Mouse (Mus musculus): ENCODE data around the gene Cnot11. TPM values are rescaled to one million over a fixed set of nuclear protein-coding genes. Genes with fewer than 3 reads are reported as not detected.

Gene Cnot11
- polyA plus RNA-seq (2015; fragmentation: Nextera tagmentation; extraction: Ambion mirVana), result 13.3 and 15.2 TPM in 2 replicates

GRCm38 (mm10) chr1:39534831-39535230 is at the start of gene Cnot11:
Cnot11 (plus strand) TSS chr1:39534992.
- Histone ChIP-seq H3K9me3 (replicated peaks) (no peaks in the 10 kb centered on the region), H3K4me2 (peak within 1 kb of the TSS; percentile 91), H3K4me1 (replicated peaks) (peaks cover 18% of the 10 kb centered on the region), H3K27ac (peak within 1 kb of the TSS; percentile 91), H3K9ac (peak within 1 kb of the TSS; percentile 98), H3K27me3 (no peaks in the 10 kb centered on the region), H3K4me3 (peak within 1 kb of the TSS; percentile 100), H3K36me3 (peaks cover 17% of the 10 kb centered on the region)
- no peak for ATAC-seq (replicated peaks; ENCODE audit: insufficient number of reproducible peaks, insufficient read depth, low FRiP score, low read depth)
- 34% methylated on average over 13 of the region's 13 CpGs for WGBS

DNA sequence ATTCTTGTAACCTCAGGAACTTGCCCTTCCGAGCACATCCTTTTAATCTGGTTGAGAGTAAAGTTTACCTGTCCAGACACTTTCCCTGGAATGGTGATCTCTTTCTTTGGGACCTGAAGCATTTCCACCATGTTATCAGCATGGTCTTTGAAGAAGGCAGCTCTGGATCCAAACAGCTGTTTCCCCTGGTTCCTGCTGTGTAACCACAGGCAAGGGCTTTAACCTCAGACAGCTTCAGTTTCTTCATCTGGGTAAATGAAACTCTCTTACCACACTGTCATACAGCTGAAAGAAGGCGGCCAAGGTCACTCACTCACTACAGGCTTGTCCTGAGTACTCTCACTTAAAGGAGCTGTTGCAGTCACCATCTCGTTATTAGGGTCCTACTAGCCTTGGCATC is 47.4 kb upstream of the Cnot11 start:
- no peak for ATAC-seq (replicated peaks; ENCODE audit: insufficient number of reproducible peaks, insufficient read depth, low FRiP score, low read depth)
- Histone ChIP-seq H3K4me2 (no peak overlapping the region), H3K9ac (no peak overlapping the region), H3K4me3 (no peak overlapping the region), H3K27ac (no peak overlapping the region), H3K36me3 (no peaks in the 10 kb centered on the region), H3K9me3 (replicated peaks) (no peaks in the 10 kb centered on the region), H3K4me1 (replicated peaks) (no peaks in the 10 kb centered on the region), H3K27me3 (no peaks in the 10 kb centered on the region)
- WGBS, result 69% methylated on average over 3 of the region's 3 CpGs

- no peak overlapping the region for H3K27ac ChIP-seq
- 75% methylated on average over 5 of the region's 5 CpGs for WGBS
- H3K36me3 ChIP-seq, result no peaks in the 10 kb centered on the region
- no peak for ATAC-seq (replicated peaks; ENCODE audit: insufficient number of reproducible peaks, insufficient read depth, low FRiP score, low read depth)
- no peak overlapping the region for H3K4me3 ChIP-seq
- no peaks in the 10 kb centered on the region for H3K9me3 ChIP-seq (replicated peaks)
- no peaks in the 10 kb centered on the region for H3K27me3 ChIP-seq
- H3K4me2 ChIP-seq, result no peak overlapping the region
- no peaks in the 10 kb centered on the region for H3K4me1 ChIP-seq (replicated peaks)
- H3K9ac ChIP-seq, result no peak overlapping the region
Observed at GRCm38 (mm10) chr1:39493165-39493564, 41.6 kb upstream of the Cnot11 start.

- no peak overlapping the region for H3K4me2 ChIP-seq
- H3K9ac ChIP-seq, result no peak overlapping the region
- no peaks in the 10 kb centered on the region for H3K27me3 ChIP-seq
- H3K27ac ChIP-seq, result no peak overlapping the region
- H3K4me3 ChIP-seq, result no peak overlapping the region
- no peaks in the 10 kb centered on the region for H3K4me1 ChIP-seq (replicated peaks)
- 63% methylated on average over 3 of the region's 3 CpGs for WGBS
- H3K36me3 ChIP-seq, result no peaks in the 10 kb centered on the region
- ATAC-seq (replicated peaks; ENCODE audit: insufficient number of reproducible peaks, insufficient read depth, low FRiP score, low read depth), result no peak
- H3K9me3 ChIP-seq (replicated peaks), result no peaks in the 10 kb centered on the region
Observed at GRCm38 (mm10) chr1:39493664-39494063, 41.1 kb upstream of the Cnot11 start.

- Histone ChIP-seq H3K36me3 (no peaks in the 10 kb centered on the region), H3K27ac (no peak overlapping the region), H3K4me2 (no peak overlapping the region), H3K9me3 (replicated peaks) (no peaks in the 10 kb centered on the region), H3K27me3 (no peaks in the 10 kb centered on the region), H3K9ac (no peak overlapping the region), H3K4me3 (no peak overlapping the region), H3K4me1 (replicated peaks) (no peaks in the 10 kb centered on the region)
- WGBS, result 88% methylated on average over 4 of the region's 4 CpGs
- ATAC-seq (replicated peaks; ENCODE audit: insufficient number of reproducible peaks, insufficient read depth, low FRiP score, low read depth), result no peak
Observed at GRCm38 (mm10) chr1:39496995-39497394, 37.8 kb upstream of the Cnot11 start.

DNA sequence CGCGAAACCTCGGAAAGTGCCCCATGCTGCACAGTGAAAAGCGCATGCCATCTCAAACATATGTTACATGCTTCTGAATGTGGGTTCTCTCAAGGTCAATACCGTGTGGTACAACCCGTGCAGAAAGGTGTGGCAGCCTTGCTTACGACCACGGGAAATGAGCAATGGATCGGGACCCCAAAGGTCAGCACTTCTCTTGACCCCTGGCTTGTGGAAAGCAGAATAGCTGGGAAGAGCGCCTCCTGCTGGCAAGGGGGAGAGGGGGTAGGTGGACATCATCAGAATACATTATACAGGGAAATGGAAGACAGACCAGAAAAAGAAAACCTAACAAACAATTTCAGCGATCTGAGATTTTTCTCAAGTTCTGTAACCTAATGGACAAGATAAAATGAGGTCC is 37.0 kb upstream of the Cnot11 start:
- Histone ChIP-seq H3K4me3 (no peak overlapping the region), H3K9ac (no peak overlapping the region), H3K4me1 (replicated peaks) (no peaks in the 10 kb centered on the region), H3K27me3 (no peaks in the 10 kb centered on the region), H3K9me3 (replicated peaks) (no peaks in the 10 kb centered on the region), H3K27ac (no peak overlapping the region), H3K36me3 (no peaks in the 10 kb centered on the region), H3K4me2 (no peak overlapping the region)
- no peak for ATAC-seq (replicated peaks; ENCODE audit: insufficient number of reproducible peaks, insufficient read depth, low FRiP score, low read depth)
- WGBS, result 83% methylated on average over 11 of the region's 11 CpGs

DNA sequence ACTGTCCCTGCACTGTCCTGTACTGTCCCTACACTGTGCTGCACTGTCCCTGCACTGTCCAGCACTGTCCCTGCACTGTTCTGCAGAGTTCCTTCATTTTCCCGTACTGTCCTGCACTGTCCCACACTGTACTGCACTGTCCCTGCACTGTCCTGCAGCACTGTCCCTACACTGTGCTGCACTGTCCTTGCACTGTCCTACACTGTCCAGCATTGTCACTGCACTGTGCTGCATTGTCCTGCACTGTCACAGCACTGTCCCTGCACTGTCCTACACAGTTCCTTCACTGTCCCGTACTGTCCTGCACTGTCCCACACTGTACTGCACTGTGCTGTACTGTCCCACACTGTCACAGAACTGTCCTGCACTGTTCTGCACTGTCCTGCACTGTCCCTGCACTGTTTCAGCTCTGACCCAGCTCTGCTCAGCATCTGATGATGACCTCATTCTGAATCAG is 35.3 kb upstream of the Cnot11 start:
- Histone ChIP-seq H3K36me3 (no peaks in the 10 kb centered on the region), H3K4me1 (replicated peaks) (no peaks in the 10 kb centered on the region), H3K27ac (no peak overlapping the region), H3K27me3 (no peaks in the 10 kb centered on the region), H3K9me3 (replicated peaks) (no peaks in the 10 kb centered on the region), H3K4me3 (no peak overlapping the region), H3K9ac (no peak overlapping the region), H3K4me2 (no peak overlapping the region)
- WGBS, result 64% methylated on average over 2 of the region's 2 CpGs
- ATAC-seq (replicated peaks; ENCODE audit: insufficient number of reproducible peaks, insufficient read depth, low FRiP score, low read depth), result no peak; the same call in 1 of the 2 replicates

GRCm38 (mm10) chr1:39502817-39503633 is 31.8 kb upstream of the Cnot11 start:
- Histone ChIP-seq H3K9me3 (replicated peaks) (no peaks in the 10 kb centered on the region), H3K9ac (no peak overlapping the region), H3K4me1 (replicated peaks) (no peaks in the 10 kb centered on the region), H3K27me3 (no peaks in the 10 kb centered on the region), H3K36me3 (no peaks in the 10 kb centered on the region), H3K27ac (no peak overlapping the region), H3K4me2 (no peak overlapping the region), H3K4me3 (no peak overlapping the region)
- 77% methylated on average over 17 of the region's 17 CpGs for WGBS
- ATAC-seq (replicated peaks; ENCODE audit: insufficient number of reproducible peaks, insufficient read depth, low FRiP score, low read depth), result no peak

DNA sequence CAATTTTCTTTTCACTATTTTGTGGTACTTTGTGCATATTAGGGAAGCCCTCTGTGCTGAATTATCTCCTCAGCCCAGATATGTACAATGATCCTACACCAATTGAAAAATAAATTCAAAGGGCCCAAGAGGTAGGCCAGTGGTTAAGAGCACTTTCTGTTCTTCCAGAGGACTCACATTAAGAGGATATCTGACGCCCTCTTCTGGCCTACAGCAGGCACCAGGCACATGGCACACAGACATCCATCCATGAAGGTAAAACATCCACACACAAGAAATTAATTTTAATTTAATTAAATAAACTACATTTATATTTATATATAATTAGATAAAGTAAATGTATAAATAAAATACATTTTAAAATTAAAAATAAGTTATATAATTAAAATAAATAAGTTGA is 30.5 kb upstream of the Cnot11 start:
- Histone ChIP-seq H3K27me3 (no peaks in the 10 kb centered on the region), H3K4me2 (no peak overlapping the region), H3K4me3 (no peak overlapping the region), H3K9ac (no peak overlapping the region), H3K4me1 (replicated peaks) (no peaks in the 10 kb centered on the region), H3K27ac (no peak overlapping the region), H3K36me3 (no peaks in the 10 kb centered on the region), H3K9me3 (replicated peaks) (no peaks in the 10 kb centered on the region)
- no peak for ATAC-seq (replicated peaks; ENCODE audit: insufficient number of reproducible peaks, insufficient read depth, low FRiP score, low read depth)
- WGBS, result 4% methylated on average over 1 of the region's 1 CpGs

GRCm38 (mm10) chr1:39505600-39505999 is 29.2 kb upstream of the Cnot11 start:
- no peak overlapping the region for H3K4me3 ChIP-seq
- ATAC-seq (replicated peaks; ENCODE audit: insufficient number of reproducible peaks, insufficient read depth, low FRiP score, low read depth), result no peak
- no peak overlapping the region for H3K27ac ChIP-seq
- 59% methylated on average over 9 of the region's 9 CpGs for WGBS
- no peak overlapping the region for H3K9ac ChIP-seq
- H3K36me3 ChIP-seq, result no peaks in the 10 kb centered on the region
- no peaks in the 10 kb centered on the region for H3K9me3 ChIP-seq (replicated peaks)
- H3K4me2 ChIP-seq, result no peak overlapping the region
- H3K4me1 ChIP-seq (replicated peaks), result no peaks in the 10 kb centered on the region
- no peaks in the 10 kb centered on the region for H3K27me3 ChIP-seq

GRCm38 (mm10) chr1:39511775-39512174 is 23.0 kb upstream of the Cnot11 start:
- no peak overlapping the region for H3K9ac ChIP-seq
- H3K27me3 ChIP-seq, result no peaks in the 10 kb centered on the region
- no peak overlapping the region for H3K4me2 ChIP-seq
- H3K4me1 ChIP-seq (replicated peaks), result no peaks in the 10 kb centered on the region; the same call in 1 of the 2 replicates
- ATAC-seq (replicated peaks; ENCODE audit: insufficient number of reproducible peaks, insufficient read depth, low FRiP score, low read depth), result no peak
- no peak overlapping the region for H3K27ac ChIP-seq
- no peaks in the 10 kb centered on the region for H3K36me3 ChIP-seq
- no peaks in the 10 kb centered on the region for H3K9me3 ChIP-seq (replicated peaks)
- no peak overlapping the region for H3K4me3 ChIP-seq
- WGBS, result 77% methylated on average over 8 of the region's 8 CpGs

DNA sequence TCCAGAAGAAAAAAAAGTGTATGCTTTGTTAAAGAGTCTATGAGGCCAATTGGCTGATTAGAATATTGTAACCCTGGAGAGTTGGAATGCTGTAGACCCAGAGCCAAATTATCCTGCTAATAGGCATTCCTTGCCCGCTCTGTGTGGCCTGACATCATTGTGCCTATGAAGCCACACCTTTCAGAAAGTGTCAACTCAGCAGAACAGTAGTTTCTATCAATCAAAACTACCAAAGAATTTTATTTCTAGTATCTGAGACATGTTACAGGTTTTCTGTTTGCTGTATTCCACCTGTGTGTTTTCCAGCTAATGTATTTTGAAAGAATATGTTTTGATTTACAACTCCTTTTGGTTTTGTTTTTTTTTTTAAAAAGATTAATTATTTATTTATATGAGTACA is 22.6 kb upstream of the Cnot11 start:
- H3K36me3 ChIP-seq, result no peaks in the 10 kb centered on the region
- no peak overlapping the region for H3K27ac ChIP-seq
- no peak for ATAC-seq (replicated peaks; ENCODE audit: insufficient number of reproducible peaks, insufficient read depth, low FRiP score, low read depth)
- no peaks in the 10 kb centered on the region; the same call in 1 of the 2 replicates for H3K4me1 ChIP-seq (replicated peaks)
- no peak overlapping the region for H3K9ac ChIP-seq
- H3K4me3 ChIP-seq, result no peak overlapping the region
- H3K4me2 ChIP-seq, result no peak overlapping the region
- no peaks in the 10 kb centered on the region for H3K27me3 ChIP-seq
- 79% methylated on average over 1 of the region's 1 CpGs for WGBS
- no peaks in the 10 kb centered on the region for H3K9me3 ChIP-seq (replicated peaks)
